Mouse (Mus musculus): ENCODE data around the gene Klf11. TPM values are rescaled to one million over a fixed set of nuclear protein-coding genes. Genes with fewer than 3 reads are reported as not detected.
A peak's percentile ranks its signal among the peaks of the same experiment; 100 is the strongest.

The Klf11 gene
- polyA plus RNA-seq, 1 experiment from 2014 or later: 13.3 TPM

- 85% methylated on average over 6 of the region's 6 CpGs for WGBS
- no peak for ATAC-seq (ENCODE audit: low read depth)
Measured at GRCm38 (mm10) chr12:24645901-24646300, 5.2 kb upstream of the Klf11 start.

GRCm38 (mm10) chr12:24648094-24648493 lies 3.0 kb upstream of the Klf11 start:
- Histone ChIP-seq H3K27ac (ENCODE audit: low read depth, low read length) (no peak overlapping the region), H3K4me3 (ENCODE audit: low read depth, low read length) (no peak overlapping the region), H3K9me3 (ENCODE audit: control insufficient read depth, low read length) (no peaks in the 10 kb centered on the region), H3K27me3 (ENCODE audit: control insufficient read depth, insufficient read depth, low read length) (no peaks in the 10 kb centered on the region), H3K36me3 (ENCODE audit: control insufficient read depth, insufficient read depth, low read length) (no peaks in the 10 kb centered on the region), H3K4me2 (ENCODE audit: low read depth, low read length) (no peak overlapping the region), H3K9ac (replicated peaks; ENCODE audit: low read depth, low read length) (no peak overlapping the region), H3K4me1 (ENCODE audit: control insufficient read depth, insufficient read depth, low read length) (peaks cover 15% of the 10 kb centered on the region)
- 71% methylated on average over 1 of the region's 1 CpGs for WGBS
- ATAC-seq (ENCODE audit: low read depth): no peak

More at GRCm38 (mm10) chr12:24645901-24646300, 5.2 kb upstream of the Klf11 start:
- H3K36me3 ChIP-seq (ENCODE audit: control insufficient read depth, insufficient read depth, low read length): no peaks in the 10 kb centered on the region
- no peak overlapping the region for H3K4me3 ChIP-seq (ENCODE audit: low read depth, low read length)
- no peak overlapping the region for H3K9ac ChIP-seq (replicated peaks; ENCODE audit: low read depth, low read length)
- H3K9me3 ChIP-seq (ENCODE audit: control insufficient read depth, low read length): no peaks in the 10 kb centered on the region
- no peak overlapping the region for H3K27ac ChIP-seq (ENCODE audit: low read depth, low read length)
- no peaks in the 10 kb centered on the region for H3K27me3 ChIP-seq (ENCODE audit: control insufficient read depth, insufficient read depth, low read length)
- peaks cover 3% of the 10 kb centered on the region; the same call in 1 of the 2 replicates for H3K4me1 ChIP-seq (ENCODE audit: control insufficient read depth, insufficient read depth, low read length)
- H3K4me2 ChIP-seq (ENCODE audit: low read depth, low read length): no peak overlapping the region

GRCm38 (mm10) chr12:24650415-24651062 lies 535 bp upstream of the Klf11 start:
- H3K36me3 ChIP-seq (ENCODE audit: control insufficient read depth, insufficient read depth, low read length): peaks cover 14% of the 10 kb centered on the region
- H3K9ac ChIP-seq (replicated peaks; ENCODE audit: low read depth, low read length): peak overlapping the region; percentile 53
- H3K27ac ChIP-seq (ENCODE audit: low read depth, low read length): peak overlapping the region; percentile 75
- H3K4me1 ChIP-seq (ENCODE audit: control insufficient read depth, insufficient read depth, low read length): peaks cover 15% of the 10 kb centered on the region
- H3K9me3 ChIP-seq (ENCODE audit: control insufficient read depth, low read length): no peaks in the 10 kb centered on the region
- no peaks in the 10 kb centered on the region for H3K27me3 ChIP-seq (ENCODE audit: control insufficient read depth, insufficient read depth, low read length)
- H3K4me2 ChIP-seq (ENCODE audit: low read depth, low read length): peak overlapping the region; percentile 60
- H3K4me3 ChIP-seq (ENCODE audit: low read depth, low read length): peak overlapping the region; percentile 85
- ATAC-seq (ENCODE audit: low read depth): peak; percentile 4; the same call in 1 of the 2 replicates
- whole genome bisulfite sequencing: 6% methylated on average over 22 of the region's 22 CpGs

GRCm38 (mm10) chr12:24651642-24652342 lies 718 bp downstream of the Klf11 start:
- H3K4me2 ChIP-seq (ENCODE audit: low read depth, low read length): peak overlapping the region; percentile 60
- peak overlapping the region; percentile 95 for H3K9ac ChIP-seq (replicated peaks; ENCODE audit: low read depth, low read length)
- no peaks in the 10 kb centered on the region for H3K9me3 ChIP-seq (ENCODE audit: control insufficient read depth, low read length)
- 1% methylated on average over 36 of the region's 36 CpGs for WGBS
- peak overlapping the region; percentile 85 for H3K4me3 ChIP-seq (ENCODE audit: low read depth, low read length)
- H3K27me3 ChIP-seq (ENCODE audit: control insufficient read depth, insufficient read depth, low read length): no peaks in the 10 kb centered on the region
- peak overlapping the region; percentile 97 for H3K27ac ChIP-seq (ENCODE audit: low read depth, low read length)
- peak; percentile 87 for ATAC-seq (ENCODE audit: low read depth)
- peaks cover 21% of the 10 kb centered on the region for H3K36me3 ChIP-seq (ENCODE audit: control insufficient read depth, insufficient read depth, low read length)
- peaks cover 21% of the 10 kb centered on the region for H3K4me1 ChIP-seq (ENCODE audit: control insufficient read depth, insufficient read depth, low read length)

- Histone ChIP-seq H3K9ac (replicated peaks; ENCODE audit: low read depth, low read length) (no peak overlapping the region), H3K27ac (ENCODE audit: low read depth, low read length) (no peak overlapping the region), H3K9me3 (ENCODE audit: control insufficient read depth, low read length) (no peaks in the 10 kb centered on the region), H3K4me1 (ENCODE audit: control insufficient read depth, insufficient read depth, low read length) (peaks cover 27% of the 10 kb centered on the region), H3K36me3 (ENCODE audit: control insufficient read depth, insufficient read depth, low read length) (peaks cover 26% of the 10 kb centered on the region), H3K4me2 (ENCODE audit: low read depth, low read length) (no peak overlapping the region), H3K27me3 (ENCODE audit: control insufficient read depth, insufficient read depth, low read length) (no peaks in the 10 kb centered on the region), H3K4me3 (ENCODE audit: low read depth, low read length) (no peak overlapping the region)
- 71% methylated on average over 16 of the region's 16 CpGs for WGBS
- ATAC-seq (ENCODE audit: low read depth): no peak
Measured at GRCm38 (mm10) chr12:24654065-24654862, 3.2 kb downstream of the Klf11 start.

- Histone ChIP-seq H3K27me3 (ENCODE audit: control insufficient read depth, insufficient read depth, low read length) (no peaks in the 10 kb centered on the region), H3K27ac (ENCODE audit: low read depth, low read length) (no peak overlapping the region), H3K9ac (replicated peaks; ENCODE audit: low read depth, low read length) (no peak overlapping the region; the same call in 1 of the 2 replicates), H3K4me1 (ENCODE audit: control insufficient read depth, insufficient read depth, low read length) (peaks cover 23% of the 10 kb centered on the region), H3K36me3 (ENCODE audit: control insufficient read depth, insufficient read depth, low read length) (peaks cover 30% of the 10 kb centered on the region), H3K9me3 (ENCODE audit: control insufficient read depth, low read length) (no peaks in the 10 kb centered on the region), H3K4me2 (ENCODE audit: low read depth, low read length) (peak overlapping the region; percentile 34; the same call in 1 of the 2 replicates), H3K4me3 (ENCODE audit: low read depth, low read length) (no peak overlapping the region)
- no peak for ATAC-seq (ENCODE audit: low read depth)
- WGBS: 70% methylated on average over 3 of the region's 3 CpGs
Measured at GRCm38 (mm10) chr12:24656436-24656835, 5.4 kb downstream of the Klf11 start.

GRCm38 (mm10) chr12:24658998-24659397 lies 7.9 kb downstream of the Klf11 start:
- H3K4me3 ChIP-seq (ENCODE audit: low read depth, low read length): no peak overlapping the region
- H3K36me3 ChIP-seq (ENCODE audit: control insufficient read depth, insufficient read depth, low read length): peaks cover 30% of the 10 kb centered on the region
- no peak overlapping the region for H3K27ac ChIP-seq (ENCODE audit: low read depth, low read length)
- no peak overlapping the region for H3K4me2 ChIP-seq (ENCODE audit: low read depth, low read length)
- no peak for ATAC-seq (ENCODE audit: low read depth)
- H3K9me3 ChIP-seq (ENCODE audit: control insufficient read depth, low read length): no peaks in the 10 kb centered on the region
- H3K27me3 ChIP-seq (ENCODE audit: control insufficient read depth, insufficient read depth, low read length): no peaks in the 10 kb centered on the region
- H3K4me1 ChIP-seq (ENCODE audit: control insufficient read depth, insufficient read depth, low read length): peaks cover 12% of the 10 kb centered on the region
- no peak overlapping the region for H3K9ac ChIP-seq (replicated peaks; ENCODE audit: low read depth, low read length)
- 92% methylated on average over 4 of the region's 4 CpGs for WGBS

- Histone ChIP-seq H3K9ac (replicated peaks; ENCODE audit: low read depth, low read length) (no peak overlapping the region), H3K27ac (ENCODE audit: low read depth, low read length) (no peak overlapping the region), H3K4me1 (ENCODE audit: control insufficient read depth, insufficient read depth, low read length) (peaks cover 12% of the 10 kb centered on the region), H3K4me2 (ENCODE audit: low read depth, low read length) (no peak overlapping the region), H3K9me3 (ENCODE audit: control insufficient read depth, low read length) (no peaks in the 10 kb centered on the region), H3K4me3 (ENCODE audit: low read depth, low read length) (no peak overlapping the region), H3K36me3 (ENCODE audit: control insufficient read depth, insufficient read depth, low read length) (peaks cover 22% of the 10 kb centered on the region), H3K27me3 (ENCODE audit: control insufficient read depth, insufficient read depth, low read length) (no peaks in the 10 kb centered on the region)
- ATAC-seq (ENCODE audit: low read depth): no peak
- 92% methylated on average over 9 of the region's 9 CpGs for WGBS
Measured at GRCm38 (mm10) chr12:24659923-24660322, 8.8 kb downstream of the Klf11 start.

Data from neural tube, embryonic 14.5 days (tissue).